Mouse (Mus musculus) R1 (cell line): ENCODE data around the gene Ect2.

Experiments used
- DNase-seq: peaks from one replicate; pipeline ENCODE4 v3.0.0-alpha.2; 2018; ENCODE audit warnings: low read depth, low spot score

Gene Ect2

GRCm38 (mm10) chr3:27071706-27072105, 82.0 kb downstream of the Ect2 start:
- DNase-seq, result no peak

- DNase-seq, result no peak
Observed at GRCm38 (mm10) chr3:27070340-27070739, 83.3 kb downstream of the Ect2 start.

GRCm38 (mm10) chr3:27067206-27067605, 86.5 kb downstream of the Ect2 start:
- DNase-seq, result peak; percentile 81

GRCm38 (mm10) chr3:27064886-27065285, 88.8 kb downstream of the Ect2 start:
- peak; percentile 73 for DNase-seq

- peak; percentile 100 for DNase-seq
Observed at GRCm38 (mm10) chr3:27063399-27064260, 90.0 kb downstream of the Ect2 start.

GRCm38 (mm10) chr3:27060441-27060840, 93.2 kb downstream of the Ect2 start:
- DNase-seq, result peak; percentile 49

- DNase-seq, result peak; percentile 46
Observed at GRCm38 (mm10) chr3:27059529-27060322, 94.0 kb downstream of the Ect2 start.

- no peak for DNase-seq
Observed at GRCm38 (mm10) chr3:27055471-27055870, 98.2 kb downstream of the Ect2 start.

- DNase-seq, result no peak
Observed at GRCm38 (mm10) chr3:27054766-27055165, 98.9 kb downstream of the Ect2 start.
